Mouse (Mus musculus): ENCODE data around the gene Slc37a3.

DNA sequence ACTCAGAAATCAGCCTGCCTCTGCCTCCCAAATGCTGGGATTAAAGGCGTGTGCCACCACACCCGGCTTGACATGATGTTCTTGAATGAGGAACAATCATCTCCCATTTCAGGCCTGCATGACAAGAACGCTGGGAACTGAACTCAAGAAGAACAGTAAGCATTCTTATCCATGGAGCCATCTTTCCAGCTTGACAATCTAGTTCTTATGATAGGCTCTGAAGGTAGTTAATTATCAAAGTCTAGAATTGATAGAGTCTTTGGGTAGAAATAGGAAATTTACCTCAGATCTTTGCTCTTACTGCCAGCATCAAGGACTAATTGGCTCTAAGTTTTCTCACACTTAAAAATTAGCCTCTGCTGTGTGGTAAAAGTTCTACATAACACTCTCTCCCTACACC, 2.8 kb upstream of the Slc37a3 start:
- TF ChIP-seq CTCF (IDR thresholded peaks at IDR 0.05; ENCODE audit: low read depth) (no peak), EP300 (IDR thresholded peaks at IDR 0.05; ENCODE audit: low read depth) (no peak)

All from liver, embryonic 14.5 days (tissue).